In the genomic region with DNA sequence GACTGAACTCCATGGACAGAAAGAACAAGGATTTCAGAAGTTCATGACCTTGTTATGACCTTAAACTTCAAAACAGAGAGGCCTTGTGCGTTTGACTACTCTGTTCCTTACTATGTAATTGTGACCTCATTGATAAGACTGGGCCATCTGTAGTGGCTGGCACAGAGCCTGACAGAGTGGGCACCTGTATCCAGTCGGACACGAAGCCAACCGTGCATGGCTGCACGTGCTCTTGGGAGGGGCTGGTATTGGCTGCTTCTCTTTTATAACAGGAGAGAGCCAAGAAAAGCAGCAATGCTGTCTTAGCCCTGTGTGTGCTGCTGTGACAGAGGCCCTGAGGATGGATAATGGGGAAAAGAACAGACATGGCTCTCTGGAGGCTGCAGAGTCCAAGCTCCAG, we compare ENCODE assay signal across 13 mouse cellular contexts.
DNase-seq lines count a peak whose midpoint lies in the region; ATAC-seq and TF ChIP-seq lines count a peak whose summit lies in the region.
"Had no signal": no experiment of that assay in that cellular context is flagged by ENCODE, and none has a peak within 500 bp of the region (broad histone marks: within the 10 kb centered on the region; RNA-seq: fewer than 3 reads in every experiment).

No protein-coding gene starts in this region.

- peak; percentile 20 for DNase-seq in forebrain, embryonic 14.5 days (ENCODE audit: low spot score)
- DNase-seq in forebrain, postnatal 0 days: no peak
- DNase-seq in neural tube, embryonic 10.5 days (ENCODE audit: extremely low spot score, low spot score): no peak
- DNase-seq: cerebellum, adult 9-10 months; lung, embryonic 14.5 days had no signal

- no peaks in the 10 kb centered on the region for H3K27me3 ChIP-seq in forebrain, embryonic 14.5 days (replicated peaks; ENCODE audit: control insufficient read depth, insufficient read depth, low read length)
- no peaks in the 10 kb centered on the region for H3K27me3 ChIP-seq in forebrain, postnatal 0 days (ENCODE audit: insufficient read depth, low read length)
- no peaks in the 10 kb centered on the region for H3K27me3 ChIP-seq in intestine, postnatal 0 days (replicated peaks; ENCODE audit: control insufficient read depth, insufficient read depth, low read length)
- no peaks in the 10 kb centered on the region for H3K27me3 ChIP-seq in intestine, embryonic 16.5 days (replicated peaks; ENCODE audit: control insufficient read depth, insufficient read depth, low read length)
- H3K27me3 ChIP-seq in neural tube, embryonic 15.5 days (replicated peaks): no peaks in the 10 kb centered on the region
- H3K27me3 ChIP-seq in testis, adult 2 months (ENCODE audit: control insufficient read depth, insufficient read depth, low read length): no peaks in the 10 kb centered on the region
- H3K27me3 ChIP-seq: embryonic facial prominence, embryonic 12.5 days had no signal

- no peak overlapping the region for H3K4me3 ChIP-seq in forebrain, embryonic 14.5 days (ENCODE audit: low read depth, low read length)
- H3K4me3 ChIP-seq in forebrain, postnatal 0 days (ENCODE audit: low read depth, low read length): no peak overlapping the region
- no peak overlapping the region for H3K4me3 ChIP-seq in intestine, postnatal 0 days (ENCODE audit: low read depth, low read length)
- H3K4me3 ChIP-seq in intestine, embryonic 16.5 days (ENCODE audit: low read length): no peak overlapping the region
- H3K4me3 ChIP-seq in neural tube, embryonic 15.5 days (replicated peaks): no peak overlapping the region
- H3K4me3 ChIP-seq in testis, adult 2 months (ENCODE audit: control insufficient read depth, low read depth, low read length): no peak overlapping the region
- H3K4me3 ChIP-seq: embryonic facial prominence, embryonic 12.5 days; forebrain, embryonic 10.5 days had no signal

- TF ChIP-seq CTCF in forebrain, postnatal 0 days (IDR thresholded peaks at IDR 0.05; ENCODE audit: low read depth): no peak
- no peak for TF ChIP-seq CTCF in intestine, postnatal 0 days (IDR thresholded peaks at IDR 0.05; ENCODE audit: low read depth)
- TF ChIP-seq CTCF in testis, adult 2 months (IDR thresholded peaks at IDR 0.05; ENCODE audit: control insufficient read depth, insufficient read depth, insufficient replicate concordance, low read depth, low read length): no peak

- H3K4me2 ChIP-seq in forebrain, embryonic 14.5 days (ENCODE audit: low read length): no peak overlapping the region
- H3K4me2 ChIP-seq in forebrain, postnatal 0 days (ENCODE audit: low read depth): no peak overlapping the region
- no peak overlapping the region for H3K4me2 ChIP-seq in intestine, postnatal 0 days (replicated peaks; ENCODE audit: low read depth)
- no peak overlapping the region for H3K4me2 ChIP-seq in intestine, embryonic 16.5 days (ENCODE audit: low read depth, low read length)
- no peak overlapping the region for H3K4me2 ChIP-seq in neural tube, embryonic 15.5 days
- H3K4me2 ChIP-seq: embryonic facial prominence, embryonic 12.5 days; lung, embryonic 14.5 days had no signal

- H3K36me3 ChIP-seq in forebrain, embryonic 14.5 days (ENCODE audit: control insufficient read depth, insufficient read depth, low read length): no peaks in the 10 kb centered on the region
- H3K36me3 ChIP-seq in forebrain, postnatal 0 days (ENCODE audit: insufficient read depth): no peaks in the 10 kb centered on the region
- no peaks in the 10 kb centered on the region for H3K36me3 ChIP-seq in intestine, postnatal 0 days (ENCODE audit: control insufficient read depth, insufficient read depth)
- no peaks in the 10 kb centered on the region for H3K36me3 ChIP-seq in intestine, embryonic 16.5 days (ENCODE audit: control insufficient read depth, insufficient read depth, low read length)
- no peaks in the 10 kb centered on the region for H3K36me3 ChIP-seq in neural tube, embryonic 15.5 days
- H3K36me3 ChIP-seq in testis, adult 2 months (ENCODE audit: control insufficient read depth, insufficient read depth, low read length): no peaks in the 10 kb centered on the region
- H3K36me3 ChIP-seq: embryonic facial prominence, embryonic 12.5 days; forebrain, embryonic 10.5 days; G1E had no signal

- no peaks in the 10 kb centered on the region for H3K9me3 ChIP-seq in forebrain, embryonic 14.5 days (replicated peaks; ENCODE audit: control insufficient read depth, low read length)
- no peaks in the 10 kb centered on the region for H3K9me3 ChIP-seq in forebrain, postnatal 0 days (ENCODE audit: low read length)
- H3K9me3 ChIP-seq in intestine, postnatal 0 days (ENCODE audit: control insufficient read depth): no peaks in the 10 kb centered on the region
- H3K9me3 ChIP-seq in intestine, embryonic 16.5 days (ENCODE audit: control insufficient read depth, low read length): no peaks in the 10 kb centered on the region
- H3K9me3 ChIP-seq in neural tube, embryonic 15.5 days (replicated peaks): no peaks in the 10 kb centered on the region
- H3K9me3 ChIP-seq: embryonic facial prominence, embryonic 12.5 days; forebrain, embryonic 10.5 days; G1E had no signal

- no peak overlapping the region for H3K27ac ChIP-seq in forebrain, embryonic 14.5 days (ENCODE audit: low read depth, low read length)
- H3K27ac ChIP-seq in forebrain, postnatal 0 days (ENCODE audit: low read depth, low read length): no peak overlapping the region
- no peak overlapping the region for H3K27ac ChIP-seq in intestine, postnatal 0 days (ENCODE audit: low read depth, low read length)
- no peak overlapping the region for H3K27ac ChIP-seq in intestine, embryonic 16.5 days (ENCODE audit: low read length)
- H3K27ac ChIP-seq in neural tube, embryonic 15.5 days (replicated peaks): no peak overlapping the region
- peak overlapping the region; percentile 49 for H3K27ac ChIP-seq in testis, adult 2 months (ENCODE audit: control insufficient read depth, insufficient read depth, low read depth, low read length)
- H3K27ac ChIP-seq: embryonic facial prominence, embryonic 12.5 days; forebrain, embryonic 10.5 days had no signal

- TF ChIP-seq POLR2A in testis, adult 2 months (IDR thresholded peaks at IDR 0.05; ENCODE audit: control insufficient read depth, low read depth, low read length): no peak

- 49% methylated on average over 5 of the region's 5 CpGs for WGBS in forebrain, embryonic 14.5 days
- 36% methylated on average over 5 of the region's 5 CpGs for whole genome bisulfite sequencing in forebrain, postnatal 0 days
- 61% methylated on average over 5 of the region's 5 CpGs for WGBS in intestine, postnatal 0 days
- 63% methylated on average over 5 of the region's 5 CpGs for WGBS in intestine, embryonic 16.5 days
- WGBS in neural tube, embryonic 15.5 days: 63% methylated on average over 5 of the region's 5 CpGs

- H3K9ac ChIP-seq in forebrain, embryonic 14.5 days (ENCODE audit: low read length): no peak overlapping the region
- H3K9ac ChIP-seq in forebrain, postnatal 0 days: no peak overlapping the region
- no peak overlapping the region for H3K9ac ChIP-seq in intestine, postnatal 0 days (ENCODE audit: low read depth, low read length)
- no peak overlapping the region for H3K9ac ChIP-seq in intestine, embryonic 16.5 days (ENCODE audit: low read depth, low read length)
- H3K9ac ChIP-seq in neural tube, embryonic 15.5 days (replicated peaks): no peak overlapping the region
- H3K9ac ChIP-seq: embryonic facial prominence, embryonic 12.5 days; lung, embryonic 14.5 days had no signal

- 0 out of 2 replicates have a peak, but pooled peaks have one; percentile 23 for ATAC-seq in forebrain, embryonic 14.5 days
- ATAC-seq in forebrain, postnatal 0 days: no peak
- ATAC-seq in intestine, postnatal 0 days: 0 out of 2 replicates have a peak, but pooled peaks have one; percentile 22
- no peak for ATAC-seq in intestine, embryonic 16.5 days
- peak; percentile 47; the same call in 1 of the 2 replicates for ATAC-seq in neural tube, embryonic 15.5 days (ENCODE audit: low FRiP score)
- no peak for ATAC-seq in erythroblast, adult 5-6 weeks (replicated peaks; ENCODE audit: low FRiP score, poor library complexity, severe bottlenecking)

- no peaks in the 10 kb centered on the region for H3K4me1 ChIP-seq in forebrain, embryonic 14.5 days (ENCODE audit: control insufficient read depth, insufficient read depth, low read length)
- no peaks in the 10 kb centered on the region for H3K4me1 ChIP-seq in forebrain, postnatal 0 days (ENCODE audit: insufficient read depth)
- H3K4me1 ChIP-seq in intestine, postnatal 0 days (replicated peaks; ENCODE audit: control insufficient read depth, insufficient read depth, low read length): no peaks in the 10 kb centered on the region
- peaks cover 3% of the 10 kb centered on the region; the same call in 1 of the 2 replicates for H3K4me1 ChIP-seq in intestine, embryonic 16.5 days (ENCODE audit: control insufficient read depth, insufficient read depth, low read length)
- H3K4me1 ChIP-seq in neural tube, embryonic 15.5 days: 0 out of 2 replicates have a peak, but pooled peaks cover 5% of the 10 kb centered on the region
- no peaks in the 10 kb centered on the region; the same call in 1 of the 2 replicates for H3K4me1 ChIP-seq in testis, adult 2 months (ENCODE audit: control insufficient read depth, insufficient read depth, low read length)
- H3K4me1 ChIP-seq: embryonic facial prominence, embryonic 12.5 days had no signal

Comparison
In these comparisons a context has a peak if more than half of its experiments do, and no peak if none do; other contexts are left out.
1. ATAC-seq: peak in forebrain, embryonic 14.5 days (single experiment), intestine, postnatal 0 days (single experiment) and neural tube, embryonic 15.5 days (single experiment); none in forebrain, postnatal 0 days (single experiment), intestine, embryonic 16.5 days (single experiment) and erythroblast, adult 5-6 weeks (single experiment).